Mouse (Mus musculus) splenic B cell, adult 2 months (primary cell): ENCODE data around the gene Folr2.

Experiments used
- DNase-seq: peaks from one replicate; pipeline ENCODE4 v3.0.0-alpha.2; 2011; ENCODE audit warnings: low read depth, low spot score
- H3K27me3 ChIP-seq: 2 replicates; pipeline ENCODE4 v1.6.1; 2012; ENCODE audit warnings: mild to moderate bottlenecking, low read length, moderate library complexity, mixed read lengths; ENCODE audit not compliant: control insufficient read depth, poor library complexity, insufficient read depth, severe bottlenecking
- H3K36me3 ChIP-seq: 2 replicates; pipeline ENCODE4 v1.6.1; 2012; ENCODE audit warnings: mild to moderate bottlenecking, low read length, moderate library complexity, mixed read lengths; ENCODE audit not compliant: control insufficient read depth, poor library complexity, insufficient read depth, severe bottlenecking

Gene Folr2

DNA sequence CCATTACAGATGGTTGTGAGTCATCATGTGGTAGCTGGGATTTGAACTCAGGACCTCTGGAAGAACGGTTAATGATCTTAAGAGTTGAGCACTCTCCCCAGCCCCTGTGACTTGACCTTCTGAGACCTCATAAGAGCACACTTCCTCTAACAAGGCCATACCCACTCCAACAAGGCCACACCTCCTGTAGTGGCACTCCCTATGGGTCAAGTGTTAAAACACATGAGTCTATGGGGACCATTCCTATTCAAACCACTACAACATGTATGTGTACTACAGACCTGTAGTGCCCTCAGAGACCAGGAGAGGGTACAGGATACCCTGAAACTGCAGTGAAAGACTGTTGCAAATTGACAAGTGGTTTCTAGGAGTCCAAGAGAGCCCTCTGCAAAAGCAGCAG, 9.1 kb downstream of the Folr2 start:
- peak; percentile 23 for DNase-seq
- H3K36me3 ChIP-seq, result no peaks in the 10 kb centered on the region
- H3K27me3 ChIP-seq, result no peaks in the 10 kb centered on the region

GRCm38 (mm10) chr7:101844186-101844585, 12.8 kb downstream of the Folr2 start:
- H3K27me3 ChIP-seq, result no peaks in the 10 kb centered on the region
- no peaks in the 10 kb centered on the region for H3K36me3 ChIP-seq
- DNase-seq, result no peak

DNA sequence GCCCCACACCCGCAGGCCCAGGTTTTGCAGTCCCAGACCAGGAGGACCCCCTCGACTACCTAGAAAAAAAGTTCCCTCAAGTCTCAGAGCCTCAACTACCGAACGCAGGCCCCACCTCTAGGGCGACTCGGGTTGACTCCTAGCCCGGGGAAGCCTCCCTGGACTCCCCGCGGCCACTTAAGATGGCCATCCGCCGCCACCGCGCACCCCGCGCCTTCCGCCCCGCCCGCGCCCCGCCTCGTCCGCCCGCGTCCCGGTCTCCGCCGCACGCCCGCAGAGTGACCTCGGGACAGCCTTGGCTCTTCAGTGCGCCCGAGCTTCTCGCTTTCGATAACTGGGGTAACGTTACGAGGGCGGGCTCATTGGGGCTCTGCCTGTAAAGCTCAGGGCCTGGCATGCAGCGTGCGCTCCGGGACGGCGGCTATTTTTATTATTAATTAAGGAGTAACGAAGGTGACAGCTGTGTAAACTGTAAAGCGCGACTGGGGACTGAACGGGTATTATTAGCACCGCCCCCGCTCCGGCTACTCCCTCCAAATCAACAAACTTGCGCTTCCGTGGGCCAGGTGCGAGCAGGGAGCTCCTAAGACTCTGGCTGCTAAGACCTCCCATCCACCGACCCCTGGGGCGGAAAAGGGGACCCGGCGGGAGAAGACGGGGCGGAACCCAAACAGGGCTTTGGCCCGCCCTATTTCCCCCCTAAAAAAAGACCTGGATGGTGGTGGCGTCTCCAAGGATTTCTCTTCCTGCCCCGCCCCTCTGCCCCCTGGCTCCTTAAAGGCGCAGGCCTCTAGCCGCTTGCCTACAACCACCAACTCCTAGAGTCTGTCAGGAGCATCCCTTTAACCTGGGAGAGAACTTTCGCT, 19.2 kb downstream of the Folr2 start, which contains the start of gene Inppl1:
TSS of gene Inppl1 (minus strand) at position 624 of the 866 bp plus-strand sequence.
- no peaks in the 10 kb centered on the region for H3K36me3 ChIP-seq
- no peaks in the 10 kb centered on the region for H3K27me3 ChIP-seq
- DNase-seq, result peak; percentile 28

GRCm38 (mm10) chr7:101837154-101837605, 19.8 kb downstream of the Folr2 start:
- H3K27me3 ChIP-seq, result no peaks in the 10 kb centered on the region
- H3K36me3 ChIP-seq, result no peaks in the 10 kb centered on the region
- DNase-seq, result peak; percentile 17

- peak; percentile 58 for DNase-seq
- H3K36me3 ChIP-seq, result no peaks in the 10 kb centered on the region
- H3K27me3 ChIP-seq, result no peaks in the 10 kb centered on the region
Measured at GRCm38 (mm10) chr7:101836271-101837153, 20.5 kb downstream of the Folr2 start.

- peak; percentile 20 for DNase-seq
Measured at GRCm38 (mm10) chr7:101835457-101836109, 21.4 kb downstream of the Folr2 start.

DNA sequence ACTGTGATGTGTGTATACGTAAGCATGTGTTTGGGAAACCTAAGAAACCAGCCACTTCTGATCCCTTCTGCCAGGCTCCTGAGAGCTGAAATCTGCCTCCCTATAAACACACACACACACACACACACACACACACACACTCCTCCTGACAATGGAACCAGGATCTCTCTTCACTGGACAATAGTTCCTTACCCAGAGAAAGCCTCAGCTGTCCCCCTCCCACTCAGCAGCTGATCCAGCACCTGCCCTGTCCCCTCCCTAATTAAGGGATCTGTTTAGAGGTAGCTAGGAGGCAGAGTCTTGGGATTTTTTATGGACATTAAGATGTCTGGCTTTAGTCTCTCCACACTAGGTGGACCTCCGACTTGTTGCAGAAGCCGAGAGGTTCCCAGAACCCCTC, 22.1 kb downstream of the Folr2 start:
- DNase-seq, result no peak
- Histone ChIP-seq H3K27me3 (no peaks in the 10 kb centered on the region), H3K36me3 (no peaks in the 10 kb centered on the region)

More at GRCm38 (mm10) chr7:101835457-101836109, 21.4 kb downstream of the Folr2 start:
- no peaks in the 10 kb centered on the region for H3K36me3 ChIP-seq
- no peaks in the 10 kb centered on the region for H3K27me3 ChIP-seq

DNA sequence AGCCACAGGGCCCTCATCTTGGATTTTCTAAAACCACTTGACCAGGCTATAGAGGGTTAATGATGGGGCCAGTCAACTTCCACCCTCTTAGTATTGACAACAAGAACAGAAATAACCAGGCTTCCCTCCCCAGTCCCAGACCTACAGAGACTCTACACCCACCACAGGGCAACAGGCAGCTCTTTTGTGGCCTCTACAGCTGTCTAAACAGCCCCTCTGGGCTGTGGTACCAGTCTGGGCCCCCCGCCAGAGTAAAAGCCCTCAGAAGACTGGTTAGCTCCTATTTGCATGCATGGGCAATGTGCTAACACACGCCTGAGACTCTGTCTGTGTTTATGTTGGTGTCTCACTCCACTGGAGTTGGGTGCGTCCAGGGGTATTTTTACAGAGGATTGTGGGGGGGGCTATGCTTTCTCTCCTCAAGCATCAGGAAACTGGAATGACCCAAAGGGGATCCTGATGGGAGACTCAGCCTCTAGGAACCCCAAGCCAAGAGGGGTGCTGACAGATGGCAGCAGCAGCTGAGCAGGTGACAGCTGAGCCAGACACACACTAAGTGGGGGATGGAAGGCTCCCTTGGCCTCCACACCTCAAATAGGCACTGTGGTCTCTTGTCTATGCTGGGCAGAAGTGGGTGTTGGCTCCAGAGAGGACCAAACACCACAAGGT, 22.9 kb downstream of the Folr2 start:
- DNase-seq, result no peak
- no peaks in the 10 kb centered on the region for H3K27me3 ChIP-seq
- no peaks in the 10 kb centered on the region for H3K36me3 ChIP-seq

DNA sequence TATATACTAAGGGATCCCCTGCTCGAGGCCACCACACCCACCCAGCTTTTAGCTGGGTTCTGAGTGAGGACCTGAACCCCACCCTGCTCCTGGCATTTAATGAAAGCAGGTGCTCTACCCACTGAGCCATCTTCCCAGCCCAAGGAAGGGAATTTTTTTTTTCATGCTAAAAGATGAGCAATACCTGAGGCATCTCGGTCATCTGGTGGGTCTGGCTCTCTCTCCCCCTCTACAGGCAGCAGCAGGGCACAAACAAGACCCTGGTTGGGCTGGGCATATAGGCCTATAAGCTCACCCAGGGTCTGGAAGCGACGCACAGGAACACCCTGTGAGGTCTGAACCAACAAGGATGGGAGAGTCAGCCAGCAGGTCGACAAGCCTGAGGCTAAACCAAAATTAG, 23.6 kb downstream of the Folr2 start:
- H3K27me3 ChIP-seq, result no peaks in the 10 kb centered on the region
- H3K36me3 ChIP-seq, result no peaks in the 10 kb centered on the region
- DNase-seq, result no peak

GRCm38 (mm10) chr7:101832372-101832771, 24.6 kb downstream of the Folr2 start:
- DNase-seq, result no peak
- H3K27me3 ChIP-seq, result no peaks in the 10 kb centered on the region
- no peaks in the 10 kb centered on the region for H3K36me3 ChIP-seq

- no peak for DNase-seq
- Histone ChIP-seq H3K27me3 (no peaks in the 10 kb centered on the region), H3K36me3 (no peaks in the 10 kb centered on the region)
Measured at GRCm38 (mm10) chr7:101831437-101831836, 25.6 kb downstream of the Folr2 start.

- no peak for DNase-seq
- Histone ChIP-seq H3K27me3 (no peaks in the 10 kb centered on the region), H3K36me3 (0 out of 2 replicates have a peak, but pooled peaks cover 2% of the 10 kb centered on the region)
Measured at GRCm38 (mm10) chr7:101830373-101830772, 26.6 kb downstream of the Folr2 start.

GRCm38 (mm10) chr7:101823758-101824630, 33.0 kb downstream of the Folr2 start:
- Histone ChIP-seq H3K36me3 (0 out of 2 replicates have a peak, but pooled peaks cover 2% of the 10 kb centered on the region), H3K27me3 (no peaks in the 10 kb centered on the region; the same call in 1 of the 2 replicates)
- DNase-seq, result no peak
